Mouse (Mus musculus): Measurements from ENCODE around the gene Ttll10. TPM values are rescaled to one million over a fixed set of nuclear protein-coding genes. Genes with fewer than 3 reads are reported as not detected.

The Ttll10 gene
- polyA plus RNA-seq, 1 experiment, result 20.7 TPM

GRCm38 (mm10) chr4:156082621-156083234 is 23.5 kb upstream of the Ttll10 start:
- H3K27ac ChIP-seq (ENCODE audit: insufficient read depth, low read depth, low read length), result peak overlapping the region; percentile 95
- peak; percentile 86 for DNase-seq
- 30% methylated on average over 4 of the region's 4 CpGs for WGBS

GRCm38 (mm10) chr4:156077499-156078301 is 18.5 kb upstream of the Ttll10 start:
- Histone ChIP-seq H3K27ac (ENCODE audit: insufficient read depth, low read depth, low read length) (peak overlapping the region; percentile 78), H3K36me3 (ENCODE audit: control insufficient read depth, insufficient read depth, low read length) (no peaks in the 10 kb centered on the region), H3K4me1 (ENCODE audit: control insufficient read depth, insufficient read depth, low read length) (peaks cover 30% of the 10 kb centered on the region), H3K4me3 (ENCODE audit: insufficient read depth, low read depth, low read length) (peak overlapping the region; percentile 51), H3K27me3 (replicated peaks; ENCODE audit: control insufficient read depth, insufficient read depth, low read length) (no peaks in the 10 kb centered on the region)
- 2% methylated on average over 58 of the region's 58 CpGs for WGBS
- no peak for TF ChIP-seq POLR2A (IDR thresholded peaks at IDR 0.05; ENCODE audit: low read depth, low read length)
- TF ChIP-seq CTCF (conservative IDR thresholded peaks at IDR 0.05; ENCODE audit: insufficient read depth, insufficient read length, low read depth, low read length), result 0 out of 2 replicates have a peak, but pooled peaks have one; percentile 18
- peak; percentile 89 for DNase-seq

More at GRCm38 (mm10) chr4:156082621-156083234, 23.5 kb upstream of the Ttll10 start:
- TF ChIP-seq POLR2A (IDR thresholded peaks at IDR 0.05; ENCODE audit: low read depth, low read length) (no peak), CTCF (conservative IDR thresholded peaks at IDR 0.05; ENCODE audit: insufficient read depth, insufficient read length, low read depth, low read length) (no peak)
- Histone ChIP-seq H3K36me3 (ENCODE audit: control insufficient read depth, insufficient read depth, low read length) (no peaks in the 10 kb centered on the region), H3K27me3 (replicated peaks; ENCODE audit: control insufficient read depth, insufficient read depth, low read length) (no peaks in the 10 kb centered on the region), H3K4me1 (ENCODE audit: control insufficient read depth, insufficient read depth, low read length) (peaks cover 33% of the 10 kb centered on the region), H3K4me3 (ENCODE audit: insufficient read depth, low read depth, low read length) (peak overlapping the region; percentile 37)

GRCm38 (mm10) chr4:156076911-156077382 is 17.7 kb upstream of the Ttll10 start:
- no peaks in the 10 kb centered on the region for H3K36me3 ChIP-seq (ENCODE audit: control insufficient read depth, insufficient read depth, low read length)
- no peak overlapping the region for H3K4me3 ChIP-seq (ENCODE audit: insufficient read depth, low read depth, low read length)
- H3K27ac ChIP-seq (ENCODE audit: insufficient read depth, low read depth, low read length), result peak overlapping the region; percentile 78
- peaks cover 30% of the 10 kb centered on the region for H3K4me1 ChIP-seq (ENCODE audit: control insufficient read depth, insufficient read depth, low read length)
- 21% methylated on average over 8 of the region's 8 CpGs for WGBS
- no peak for DNase-seq
- TF ChIP-seq CTCF (conservative IDR thresholded peaks at IDR 0.05; ENCODE audit: insufficient read depth, insufficient read length, low read depth, low read length) (0 out of 2 replicates have a peak, but pooled peaks have one; percentile 15), POLR2A (IDR thresholded peaks at IDR 0.05; ENCODE audit: low read depth, low read length) (no peak)
- no peaks in the 10 kb centered on the region for H3K27me3 ChIP-seq (replicated peaks; ENCODE audit: control insufficient read depth, insufficient read depth, low read length)

- no peak for DNase-seq
- peaks cover 3% of the 10 kb centered on the region; the same call in 1 of the 2 replicates for H3K4me1 ChIP-seq (ENCODE audit: control insufficient read depth, insufficient read depth, low read length)
- no peak for TF ChIP-seq POLR2A (IDR thresholded peaks at IDR 0.05; ENCODE audit: low read depth, low read length)
- TF ChIP-seq CTCF (conservative IDR thresholded peaks at IDR 0.05; ENCODE audit: insufficient read depth, insufficient read length, low read depth, low read length), result no peak
- H3K4me3 ChIP-seq (ENCODE audit: insufficient read depth, low read depth, low read length), result no peak overlapping the region
- no peaks in the 10 kb centered on the region for H3K36me3 ChIP-seq (ENCODE audit: control insufficient read depth, insufficient read depth, low read length)
- H3K27ac ChIP-seq (ENCODE audit: insufficient read depth, low read depth, low read length), result no peak overlapping the region
- WGBS, result 74% methylated on average over 2 of the region's 2 CpGs
- no peaks in the 10 kb centered on the region for H3K27me3 ChIP-seq (replicated peaks; ENCODE audit: control insufficient read depth, insufficient read depth, low read length)
Measured at GRCm38 (mm10) chr4:156070716-156071115, 11.5 kb upstream of the Ttll10 start.

- Histone ChIP-seq H3K27ac (ENCODE audit: insufficient read depth, low read depth, low read length) (no peak overlapping the region), H3K4me1 (ENCODE audit: control insufficient read depth, insufficient read depth, low read length) (peaks cover 6% of the 10 kb centered on the region), H3K36me3 (ENCODE audit: control insufficient read depth, insufficient read depth, low read length) (no peaks in the 10 kb centered on the region), H3K4me3 (ENCODE audit: insufficient read depth, low read depth, low read length) (no peak overlapping the region), H3K27me3 (replicated peaks; ENCODE audit: control insufficient read depth, insufficient read depth, low read length) (no peaks in the 10 kb centered on the region)
- WGBS, result 74% methylated on average over 6 of the region's 6 CpGs
- no peak for DNase-seq
- TF ChIP-seq POLR2A (IDR thresholded peaks at IDR 0.05; ENCODE audit: low read depth, low read length) (no peak), CTCF (conservative IDR thresholded peaks at IDR 0.05; ENCODE audit: insufficient read depth, insufficient read length, low read depth, low read length) (no peak)
Measured at GRCm38 (mm10) chr4:156070276-156070675, 11.1 kb upstream of the Ttll10 start.

GRCm38 (mm10) chr4:156069701-156070100 is 10.5 kb upstream of the Ttll10 start:
- Histone ChIP-seq H3K27me3 (replicated peaks; ENCODE audit: control insufficient read depth, insufficient read depth, low read length) (no peaks in the 10 kb centered on the region), H3K4me1 (ENCODE audit: control insufficient read depth, insufficient read depth, low read length) (peaks cover 11% of the 10 kb centered on the region), H3K36me3 (ENCODE audit: control insufficient read depth, insufficient read depth, low read length) (no peaks in the 10 kb centered on the region), H3K4me3 (ENCODE audit: insufficient read depth, low read depth, low read length) (no peak overlapping the region), H3K27ac (ENCODE audit: insufficient read depth, low read depth, low read length) (no peak overlapping the region)
- no peak for TF ChIP-seq CTCF (conservative IDR thresholded peaks at IDR 0.05; ENCODE audit: insufficient read depth, insufficient read length, low read depth, low read length)
- TF ChIP-seq POLR2A (IDR thresholded peaks at IDR 0.05; ENCODE audit: low read depth, low read length), result no peak
- 95% methylated on average over 8 of the region's 8 CpGs for WGBS
- no peak for DNase-seq
